Comparison of ENCODE assay signal across 8 mouse cellular contexts in genomic region chr7:126566094-126566765, GRCm38 (mm10). TPM values are rescaled to one million over a fixed set of nuclear protein-coding genes. Genes with fewer than 3 reads are reported as not detected.
DNase-seq lines count a peak whose midpoint lies in the region; ATAC-seq lines count a peak whose summit lies in the region.

Gene Eif3c, minus strand, starts transcription at chr7:126566411.

- peak; percentile 84 for DNase-seq in 3134 (ENCODE audit: extremely low read depth, insufficient read length, low spot score)
- DNase-seq in adrenal gland, postnatal 25 days, result peak; percentile 77
- peak; percentile 99 for DNase-seq in heart, adult 11 months
- peak; percentile 90 for DNase-seq in kidney, adult 18-20 months
- DNase-seq in limb, embryonic 11.5 days (ENCODE audit: low spot score), result peak; percentile 92
- DNase-seq in midbrain, embryonic 14.5 days, result peak; percentile 97
- DNase-seq in spleen, adult 18-20 months, result peak; percentile 70 to 76

- peak within 1 kb of the TSS; percentile 46 for H3K27ac ChIP-seq in embryonic facial prominence, embryonic 12.5 days
- 0 out of 2 replicates have a peak within 1 kb of the TSS, but pooled peaks have one; percentile 12 for H3K27ac ChIP-seq in limb, embryonic 11.5 days (replicated peaks; ENCODE audit: low read depth, low read length)
- H3K27ac ChIP-seq in midbrain, embryonic 14.5 days (replicated peaks; ENCODE audit: low read depth, low read length), result peak within 1 kb of the TSS; percentile 74

- peak within 1 kb of the TSS; percentile 59 for H3K4me2 ChIP-seq in embryonic facial prominence, embryonic 12.5 days (replicated peaks)
- H3K4me2 ChIP-seq in limb, embryonic 11.5 days (ENCODE audit: low read depth, severe bottlenecking), result peak within 1 kb of the TSS; percentile 46
- peak within 1 kb of the TSS; percentile 83 for H3K4me2 ChIP-seq in midbrain, embryonic 14.5 days (ENCODE audit: low read length)

- H3K27me3 ChIP-seq in embryonic facial prominence, embryonic 12.5 days, result no peaks in the 10 kb centered on the region
- H3K27me3 ChIP-seq in limb, embryonic 11.5 days (ENCODE audit: control insufficient read depth, insufficient read depth, low read length), result no peaks in the 10 kb centered on the region
- no peaks in the 10 kb centered on the region for H3K27me3 ChIP-seq in midbrain, embryonic 14.5 days (ENCODE audit: control insufficient read depth, insufficient read depth, low read length)

- H3K36me3 ChIP-seq in embryonic facial prominence, embryonic 12.5 days, result peaks cover 32% of the 10 kb centered on the region
- H3K36me3 ChIP-seq in limb, embryonic 11.5 days (ENCODE audit: control insufficient read depth, insufficient read depth, low read length), result peaks cover 23% of the 10 kb centered on the region
- peaks cover 34% of the 10 kb centered on the region for H3K36me3 ChIP-seq in midbrain, embryonic 14.5 days (ENCODE audit: control insufficient read depth, insufficient read depth, low read length)

- under 1% methylated on average over 46 of the region's 46 CpGs for WGBS in embryonic facial prominence, embryonic 12.5 days
- WGBS in limb, embryonic 11.5 days, result under 1% methylated on average over 46 of the region's 46 CpGs
- WGBS in midbrain, embryonic 14.5 days, result under 1% methylated on average over 46 of the region's 46 CpGs

- ATAC-seq in embryonic facial prominence, embryonic 12.5 days (ENCODE audit: insufficient number of reproducible peaks, insufficient read depth, low FRiP score, low TSS enrichment), result peak; percentile 93
- ATAC-seq in limb, embryonic 11.5 days (ENCODE audit: insufficient number of reproducible peaks, low FRiP score, low TSS enrichment, low read depth), result peak; percentile 93
- ATAC-seq in midbrain, embryonic 14.5 days (ENCODE audit: low FRiP score, low TSS enrichment), result peak; percentile 89

- peaks cover 6% of the 10 kb centered on the region for H3K4me1 ChIP-seq in embryonic facial prominence, embryonic 12.5 days
- H3K4me1 ChIP-seq in limb, embryonic 11.5 days (ENCODE audit: control insufficient read depth, insufficient read depth, low read length), result no peaks in the 10 kb centered on the region
- peaks cover 5% of the 10 kb centered on the region; the same call in 1 of the 2 replicates for H3K4me1 ChIP-seq in midbrain, embryonic 14.5 days (ENCODE audit: control insufficient read depth, insufficient read depth, low read length)

- no peaks in the 10 kb centered on the region for H3K9me3 ChIP-seq in embryonic facial prominence, embryonic 12.5 days
- no peaks in the 10 kb centered on the region for H3K9me3 ChIP-seq in limb, embryonic 11.5 days (ENCODE audit: control insufficient read depth, low read length)
- H3K9me3 ChIP-seq in midbrain, embryonic 14.5 days (ENCODE audit: control insufficient read depth, low read length), result no peaks in the 10 kb centered on the region

- peak within 1 kb of the TSS; percentile 76 for H3K9ac ChIP-seq in embryonic facial prominence, embryonic 12.5 days
- peak within 1 kb of the TSS; percentile 80 for H3K9ac ChIP-seq in limb, embryonic 11.5 days (ENCODE audit: low read length)
- H3K9ac ChIP-seq in midbrain, embryonic 14.5 days (replicated peaks; ENCODE audit: low read length), result peak within 1 kb of the TSS; percentile 85

- H3K4me3 ChIP-seq in embryonic facial prominence, embryonic 12.5 days, result peak within 1 kb of the TSS; percentile 84
- H3K4me3 ChIP-seq in limb, embryonic 11.5 days (ENCODE audit: low read depth, low read length), result peak within 1 kb of the TSS; percentile 99
- peak within 1 kb of the TSS; percentile 92 for H3K4me3 ChIP-seq in midbrain, embryonic 14.5 days (replicated peaks; ENCODE audit: low read depth, low read length)

RNA-seq across cellular contexts. Expression of gene Eif3c, which starts in this region (rescaled TPM):
- total RNA-seq in adrenal gland, postnatal 25 days (2021), result 256 and 282 TPM in 2 replicates
- 186 and 200 TPM in 2 replicates for polyA plus RNA-seq in embryonic facial prominence, embryonic 12.5 days (2016; fragmentation: Nextera tagmentation; extraction: Ambion mirVana)
- polyA plus RNA-seq in limb, embryonic 11.5 days (2014; fragmentation: Nextera tagmentation; extraction: Ambion mirVana), result 195 and 204 TPM in 2 replicates
- 171 and 174 TPM in 2 replicates for polyA plus RNA-seq in midbrain, embryonic 14.5 days (2014; fragmentation: Nextera tagmentation; extraction: Ambion mirVana)

Comparison
In these comparisons a context has a peak if more than half of its experiments do, and no peak if none do; other contexts are left out.
1. Peak in every context shown above with its lines: DNase-seq, ATAC-seq, H3K4me3 ChIP-seq and H3K27ac ChIP-seq.
2. H3K27ac ChIP-seq: peak in every context shown above with its lines; median percentile 74 in midbrain, embryonic 14.5 days; 46 in embryonic facial prominence, embryonic 12.5 days; 12 in limb, embryonic 11.5 days.